Mouse (Mus musculus): ENCODE data around the gene F10. TPM values are rescaled to one million over a fixed set of nuclear protein-coding genes. Genes with fewer than 3 reads are reported as not detected.

Gene F10
- 0.32 and 2.2 TPM in 2 replicates for polyA plus RNA-seq (2015; fragmentation: Nextera tagmentation; extraction: Ambion mirVana)

DNA sequence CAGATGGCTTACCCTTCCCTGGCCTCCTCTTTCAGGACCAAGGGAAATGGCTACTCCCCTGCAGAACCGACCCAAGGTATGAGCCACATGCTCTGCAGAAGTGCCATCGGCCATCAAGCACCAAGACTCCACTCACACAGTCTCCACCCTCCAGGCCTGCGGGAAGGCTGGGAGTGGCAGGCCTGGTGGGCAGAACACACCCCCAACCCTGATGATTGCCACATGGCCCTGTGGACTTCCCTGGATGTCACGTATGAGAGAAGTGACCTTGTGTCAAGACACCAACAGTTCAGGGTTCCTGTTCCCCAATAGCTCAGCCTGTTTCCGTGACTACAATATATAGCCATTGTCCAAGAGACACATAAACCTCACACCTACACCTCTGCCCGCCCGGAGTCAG lies at the start of gene F10:
F10 (plus strand) TSS at position 294 of the 400 bp plus-strand sequence.
- ATAC-seq (ENCODE audit: insufficient number of reproducible peaks, insufficient read depth, low FRiP score, low TSS enrichment, low read depth): no peak
- no peaks in the 10 kb centered on the region for H3K9me3 ChIP-seq
- H3K4me2 ChIP-seq: no peak within 1 kb of the TSS
- WGBS: 75% methylated on average over 7 of the region's 7 CpGs
- no peak within 1 kb of the TSS for H3K27ac ChIP-seq
- no peak within 1 kb of the TSS for H3K9ac ChIP-seq
- 0 out of 2 replicates have a peak, but pooled peaks cover 7% of the 10 kb centered on the region for H3K4me1 ChIP-seq
- no peak within 1 kb of the TSS for H3K4me3 ChIP-seq
- no peaks in the 10 kb centered on the region for H3K27me3 ChIP-seq
- no peaks in the 10 kb centered on the region for H3K36me3 ChIP-seq

DNA sequence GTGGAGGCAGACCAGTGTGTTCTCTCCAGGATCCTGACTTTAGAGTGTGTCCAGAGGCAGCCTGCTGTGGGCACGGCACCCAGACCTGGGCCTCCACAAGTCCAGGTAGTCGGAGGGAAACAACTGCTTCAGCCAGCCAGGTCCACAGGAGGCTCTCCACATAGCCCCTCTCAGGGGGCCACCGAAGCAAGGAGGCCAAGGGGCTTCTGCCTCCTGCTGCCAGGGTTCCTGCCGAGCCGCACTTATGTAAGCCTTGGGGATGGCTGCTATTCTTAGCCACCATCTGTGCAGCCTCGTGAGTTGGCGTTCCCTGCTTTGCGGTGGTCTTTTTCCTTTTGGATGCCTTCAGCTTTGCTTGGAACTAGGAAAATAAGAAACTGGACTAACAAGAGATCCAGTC lies 49.5 kb upstream of the F10 start:
- H3K9ac ChIP-seq: no peak overlapping the region
- WGBS: 79% methylated on average over 8 of the region's 8 CpGs
- no peak overlapping the region for H3K27ac ChIP-seq
- H3K27me3 ChIP-seq: no peaks in the 10 kb centered on the region
- no peak overlapping the region for H3K4me2 ChIP-seq
- peaks cover 10% of the 10 kb centered on the region; the same call in 1 of the 2 replicates for H3K36me3 ChIP-seq
- H3K4me1 ChIP-seq: no peaks in the 10 kb centered on the region
- H3K9me3 ChIP-seq: no peaks in the 10 kb centered on the region
- no peak for ATAC-seq (ENCODE audit: insufficient number of reproducible peaks, insufficient read depth, low FRiP score, low TSS enrichment, low read depth)
- H3K4me3 ChIP-seq: no peak overlapping the region

DNA sequence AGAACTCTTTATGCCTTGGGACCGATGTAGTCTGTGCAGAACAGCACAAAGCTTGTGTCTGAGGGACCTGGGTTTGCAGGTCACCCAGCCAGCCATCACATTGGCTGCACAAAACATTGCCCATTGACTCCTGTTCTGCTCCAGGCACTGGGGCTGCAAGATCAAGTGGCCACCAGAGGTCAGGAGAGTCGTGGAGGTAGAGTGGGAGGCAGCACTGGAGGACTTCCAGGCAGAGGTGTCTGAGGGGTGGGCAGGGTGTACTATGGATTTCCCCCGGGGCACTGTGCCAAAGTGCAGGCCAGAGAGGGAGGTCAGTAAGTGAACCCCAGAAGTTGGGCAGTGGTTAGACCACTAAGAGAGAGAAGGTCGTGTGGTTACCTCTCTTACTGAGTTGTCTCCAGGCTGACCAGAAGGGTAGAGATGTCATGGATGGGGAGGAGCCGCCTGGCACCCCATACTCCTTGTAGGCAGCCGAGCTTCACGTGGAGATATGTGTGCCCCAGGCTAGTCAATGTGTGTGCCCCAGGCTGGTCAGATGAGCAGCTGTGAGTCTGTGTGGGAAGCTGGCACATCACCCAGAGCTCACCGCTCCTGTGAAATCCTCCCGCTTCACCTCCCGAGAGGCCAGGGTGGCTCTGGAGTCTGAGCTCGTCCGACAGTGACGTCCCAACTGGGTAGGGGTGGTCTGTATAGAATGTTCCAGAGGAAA lies 48.2 kb upstream of the F10 start:
- Histone ChIP-seq H3K36me3 (peaks cover 14% of the 10 kb centered on the region), H3K4me1 (no peaks in the 10 kb centered on the region)
- ATAC-seq (ENCODE audit: insufficient number of reproducible peaks, insufficient read depth, low FRiP score, low TSS enrichment, low read depth): no peak

DNA sequence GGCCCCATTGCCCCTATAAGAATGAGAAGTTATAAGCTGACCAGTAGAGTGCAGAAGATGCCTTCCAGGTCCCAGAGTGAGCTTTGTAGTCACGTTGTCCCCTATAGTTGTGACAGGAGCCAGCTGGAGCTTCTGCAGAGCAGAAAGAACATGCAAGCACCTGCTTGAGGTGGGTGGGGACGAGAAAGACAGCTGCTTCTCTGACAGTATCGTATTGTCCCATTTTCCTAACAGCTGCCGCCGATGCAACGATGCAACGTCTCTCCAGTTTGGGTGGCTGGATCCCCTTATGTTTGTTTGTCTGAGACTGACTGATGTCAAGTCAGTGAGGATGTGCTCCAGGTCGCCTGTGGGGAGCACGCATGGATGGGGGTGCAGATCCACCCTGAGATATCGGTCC lies 45.7 kb upstream of the F10 start:
- no peak for ATAC-seq (ENCODE audit: insufficient number of reproducible peaks, insufficient read depth, low FRiP score, low TSS enrichment, low read depth)
- WGBS: 81% methylated on average over 10 of the region's 10 CpGs

More for the DNA sequence above, 48.2 kb upstream of the F10 start:
- Histone ChIP-seq H3K4me2 (no peak overlapping the region), H3K27ac (no peak overlapping the region), H3K9ac (no peak overlapping the region), H3K9me3 (no peaks in the 10 kb centered on the region), H3K27me3 (no peaks in the 10 kb centered on the region), H3K4me3 (no peak overlapping the region)
- 77% methylated on average over 13 of the region's 13 CpGs for WGBS

DNA sequence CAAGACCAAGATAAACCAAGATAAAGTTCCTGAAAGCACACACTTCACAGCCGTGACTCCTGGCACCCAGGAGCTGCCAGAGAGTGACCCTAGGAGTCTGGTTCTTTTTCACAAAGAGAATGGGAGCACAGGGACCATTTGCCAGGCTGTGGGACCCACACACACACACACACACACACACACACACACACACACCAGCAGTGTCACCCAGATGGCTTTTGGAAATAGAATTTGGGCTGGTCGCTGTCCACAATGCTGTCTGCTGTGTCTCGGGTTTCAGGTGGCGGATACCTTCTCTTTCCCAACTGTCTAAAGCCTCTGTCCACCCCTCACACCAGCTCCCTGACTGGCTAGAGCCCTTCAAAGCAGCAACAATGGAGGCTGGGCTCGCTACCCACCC lies 42.6 kb upstream of the F10 start:
- Histone ChIP-seq H3K36me3 (peaks cover 15% of the 10 kb centered on the region), H3K4me2 (no peak overlapping the region), H3K27ac (no peak overlapping the region), H3K4me1 (peaks cover 30% of the 10 kb centered on the region), H3K27me3 (no peaks in the 10 kb centered on the region), H3K9ac (no peak overlapping the region), H3K9me3 (no peaks in the 10 kb centered on the region), H3K4me3 (no peak overlapping the region)
- WGBS: 81% methylated on average over 5 of the region's 5 CpGs
- ATAC-seq (ENCODE audit: insufficient number of reproducible peaks, insufficient read depth, low FRiP score, low TSS enrichment, low read depth): no peak

More for the DNA sequence above, 45.7 kb upstream of the F10 start:
- Histone ChIP-seq H3K4me2 (no peak overlapping the region), H3K4me3 (no peak overlapping the region), H3K9me3 (no peaks in the 10 kb centered on the region), H3K4me1 (peaks cover 16% of the 10 kb centered on the region), H3K27me3 (no peaks in the 10 kb centered on the region), H3K27ac (no peak overlapping the region), H3K9ac (no peak overlapping the region), H3K36me3 (peaks cover 6% of the 10 kb centered on the region; the same call in 1 of the 2 replicates)

DNA sequence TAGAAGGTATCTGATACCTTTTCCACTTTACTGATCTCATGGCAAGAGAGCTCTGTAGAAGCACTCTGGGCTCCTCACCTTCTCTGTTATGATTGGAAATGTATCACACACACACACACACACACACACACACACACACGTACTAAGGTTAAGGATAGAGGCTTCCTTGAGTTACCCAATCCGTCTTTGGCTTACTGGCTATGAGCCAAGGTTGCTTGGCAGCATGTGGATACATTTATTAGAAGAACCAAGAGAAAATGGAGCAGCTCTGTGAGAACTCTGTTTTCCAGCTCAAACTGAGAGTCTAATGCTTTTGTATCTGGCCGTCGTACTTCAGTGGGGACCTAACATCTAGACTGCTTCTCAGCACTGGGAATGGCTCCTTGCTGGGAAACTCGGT lies 41.6 kb upstream of the F10 start:
- ATAC-seq (ENCODE audit: insufficient number of reproducible peaks, insufficient read depth, low FRiP score, low TSS enrichment, low read depth): no peak
- Histone ChIP-seq H3K4me3 (no peak overlapping the region), H3K9ac (no peak overlapping the region), H3K36me3 (peaks cover 20% of the 10 kb centered on the region), H3K27me3 (no peaks in the 10 kb centered on the region), H3K27ac (peak overlapping the region; percentile 67), H3K4me1 (peaks cover 30% of the 10 kb centered on the region), H3K9me3 (no peaks in the 10 kb centered on the region), H3K4me2 (no peak overlapping the region)
- 47% methylated on average over 5 of the region's 5 CpGs for WGBS

DNA sequence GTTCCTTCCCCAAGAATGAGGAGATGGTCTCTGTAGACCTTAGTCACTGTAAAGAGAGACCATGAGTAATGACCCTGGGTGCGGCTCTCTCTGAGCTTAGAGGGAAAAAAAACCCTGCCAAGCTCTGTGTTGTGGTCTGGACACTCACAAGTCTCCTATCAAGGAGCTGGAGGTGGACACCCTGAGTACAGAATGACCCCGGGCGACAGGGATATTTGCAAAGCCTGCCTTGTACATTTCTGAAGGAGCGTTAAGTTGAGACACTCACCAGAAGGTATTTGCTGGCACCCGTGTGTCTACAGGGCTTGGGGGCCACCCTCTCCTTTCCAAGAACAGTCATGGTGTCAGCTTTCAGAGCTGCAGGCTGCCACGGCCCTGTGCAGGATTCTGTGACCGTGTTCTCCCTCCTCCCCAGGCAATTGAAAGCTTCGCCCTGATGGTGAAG lies 40.3 kb upstream of the F10 start:
- H3K4me1 ChIP-seq: peaks cover 30% of the 10 kb centered on the region
- no peak for ATAC-seq (ENCODE audit: insufficient number of reproducible peaks, insufficient read depth, low FRiP score, low TSS enrichment, low read depth)
- no peak overlapping the region for H3K4me2 ChIP-seq
- peaks cover 34% of the 10 kb centered on the region for H3K36me3 ChIP-seq
- no peak overlapping the region for H3K4me3 ChIP-seq
- no peaks in the 10 kb centered on the region for H3K9me3 ChIP-seq
- WGBS: 26% methylated on average over 8 of the region's 8 CpGs
- no peaks in the 10 kb centered on the region for H3K27me3 ChIP-seq
- 0 out of 2 replicates have a peak overlapping the region, but pooled peaks have one; percentile 40 for H3K9ac ChIP-seq
- peak overlapping the region; percentile 67 for H3K27ac ChIP-seq

DNA sequence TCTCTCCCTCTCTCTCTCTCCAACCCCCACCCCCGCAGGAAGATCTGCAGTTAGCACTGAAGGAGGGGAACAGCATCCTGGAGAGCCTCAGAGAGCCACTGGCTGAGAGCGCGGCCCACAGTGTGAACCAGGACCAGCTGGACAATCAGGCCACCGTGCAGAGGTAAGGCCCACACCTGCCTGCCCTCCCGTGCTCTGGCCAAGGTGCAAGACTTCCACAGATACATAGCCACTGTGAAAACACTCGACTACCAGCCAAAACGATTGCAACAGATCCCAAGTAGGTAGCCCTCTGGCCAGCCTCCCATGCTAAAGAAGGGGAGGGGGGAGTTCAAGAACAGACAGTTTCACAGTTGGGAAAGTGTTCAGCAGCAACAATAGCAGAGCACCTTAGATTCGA lies 38.8 kb upstream of the F10 start:
- H3K4me3 ChIP-seq: no peak overlapping the region
- WGBS: 79% methylated on average over 7 of the region's 8 CpGs
- H3K27me3 ChIP-seq: no peaks in the 10 kb centered on the region
- no peak overlapping the region for H3K27ac ChIP-seq
- ATAC-seq (ENCODE audit: insufficient number of reproducible peaks, insufficient read depth, low FRiP score, low TSS enrichment, low read depth): no peak
- H3K36me3 ChIP-seq: peaks cover 48% of the 10 kb centered on the region
- no peak overlapping the region for H3K4me2 ChIP-seq
- peaks cover 30% of the 10 kb centered on the region for H3K4me1 ChIP-seq
- H3K9me3 ChIP-seq: no peaks in the 10 kb centered on the region
- H3K9ac ChIP-seq: no peak overlapping the region

DNA sequence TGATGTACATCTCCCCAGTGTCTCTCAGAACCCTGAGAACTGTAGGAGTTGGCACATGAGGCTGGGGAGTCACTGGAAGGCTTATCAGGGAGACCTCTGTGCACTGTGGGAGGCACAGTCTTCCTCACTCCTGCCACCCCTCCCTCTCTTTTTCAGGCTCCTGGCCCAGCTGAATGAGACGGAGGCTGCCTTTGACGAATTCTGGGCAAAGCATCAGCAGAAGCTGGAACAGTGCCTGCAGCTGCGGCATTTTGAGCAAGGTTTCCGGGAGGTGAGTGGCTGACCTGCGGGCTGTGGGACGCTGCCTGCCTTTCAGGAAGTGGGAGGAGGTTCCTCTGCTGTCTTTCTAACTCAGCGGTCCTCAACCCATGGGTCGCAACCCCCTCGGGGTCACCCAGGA lies 37.3 kb upstream of the F10 start:
- Histone ChIP-seq H3K36me3 (peaks cover 56% of the 10 kb centered on the region), H3K4me2 (no peak overlapping the region), H3K27ac (no peak overlapping the region), H3K4me3 (no peak overlapping the region), H3K9me3 (no peaks in the 10 kb centered on the region), H3K4me1 (peaks cover 30% of the 10 kb centered on the region), H3K27me3 (no peaks in the 10 kb centered on the region), H3K9ac (no peak overlapping the region)
- no peak for ATAC-seq (ENCODE audit: insufficient number of reproducible peaks, insufficient read depth, low FRiP score, low TSS enrichment, low read depth)
- WGBS: 82% methylated on average over 9 of the region's 9 CpGs

DNA sequence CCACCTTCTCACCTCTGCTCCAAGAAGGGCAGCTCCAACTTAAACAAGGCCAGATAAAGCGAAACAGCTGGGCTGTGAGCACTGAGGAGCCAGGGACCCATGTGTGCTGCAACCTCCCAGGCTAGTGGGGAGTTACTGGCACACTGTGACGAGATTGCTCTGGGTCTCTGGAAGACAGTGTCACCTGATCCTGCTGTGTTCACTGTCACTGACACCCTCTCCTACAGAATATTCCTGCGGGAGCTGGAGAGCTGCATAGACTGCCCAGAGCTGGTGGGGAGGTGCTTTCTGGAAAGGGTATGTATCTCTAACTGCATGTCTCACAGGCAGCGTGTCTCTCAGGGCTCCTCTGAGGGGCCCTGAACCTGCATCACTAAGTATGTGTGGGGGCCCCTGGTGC lies 29.6 kb upstream of the F10 start:
- no peak for ATAC-seq (ENCODE audit: insufficient number of reproducible peaks, insufficient read depth, low FRiP score, low TSS enrichment, low read depth)
- Histone ChIP-seq H3K36me3 (peaks cover 90% of the 10 kb centered on the region), H3K4me1 (no peaks in the 10 kb centered on the region), H3K4me2 (no peak overlapping the region), H3K4me3 (no peak overlapping the region), H3K27ac (no peak overlapping the region), H3K9ac (no peak overlapping the region), H3K27me3 (no peaks in the 10 kb centered on the region), H3K9me3 (0 out of 2 replicates have a peak, but pooled peaks cover 8% of the 10 kb centered on the region)
- 56% methylated on average over 4 of the region's 4 CpGs for WGBS

DNA sequence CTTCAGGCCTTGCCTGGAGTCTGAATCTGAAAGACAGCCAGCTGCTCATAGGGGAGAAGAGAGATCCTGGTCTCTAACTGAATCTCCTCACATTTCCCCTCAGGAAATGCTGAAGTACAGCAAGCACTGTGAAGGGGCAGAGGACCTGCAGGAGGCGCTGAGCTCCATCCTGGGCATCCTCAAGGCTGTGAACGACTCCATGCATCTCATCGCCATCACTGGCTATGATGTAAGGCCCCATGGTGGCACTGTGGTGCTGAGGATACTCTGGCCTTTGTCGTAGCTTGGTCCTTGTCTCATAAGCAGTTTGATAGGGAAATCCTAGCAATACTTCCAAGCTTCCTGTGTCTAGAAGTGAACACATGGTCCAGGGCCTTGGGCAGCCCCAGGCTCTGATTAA lies 26.8 kb upstream of the F10 start:
- H3K27ac ChIP-seq: no peak overlapping the region
- H3K9ac ChIP-seq: no peak overlapping the region
- no peak for ATAC-seq (ENCODE audit: insufficient number of reproducible peaks, insufficient read depth, low FRiP score, low TSS enrichment, low read depth)
- H3K4me1 ChIP-seq: no peaks in the 10 kb centered on the region
- peaks cover 90% of the 10 kb centered on the region for H3K36me3 ChIP-seq
- no peaks in the 10 kb centered on the region for H3K27me3 ChIP-seq
- 0 out of 2 replicates have a peak, but pooled peaks cover 8% of the 10 kb centered on the region for H3K9me3 ChIP-seq
- no peak overlapping the region for H3K4me3 ChIP-seq
- no peak overlapping the region for H3K4me2 ChIP-seq
- WGBS: 64% methylated on average over 4 of the region's 4 CpGs

DNA sequence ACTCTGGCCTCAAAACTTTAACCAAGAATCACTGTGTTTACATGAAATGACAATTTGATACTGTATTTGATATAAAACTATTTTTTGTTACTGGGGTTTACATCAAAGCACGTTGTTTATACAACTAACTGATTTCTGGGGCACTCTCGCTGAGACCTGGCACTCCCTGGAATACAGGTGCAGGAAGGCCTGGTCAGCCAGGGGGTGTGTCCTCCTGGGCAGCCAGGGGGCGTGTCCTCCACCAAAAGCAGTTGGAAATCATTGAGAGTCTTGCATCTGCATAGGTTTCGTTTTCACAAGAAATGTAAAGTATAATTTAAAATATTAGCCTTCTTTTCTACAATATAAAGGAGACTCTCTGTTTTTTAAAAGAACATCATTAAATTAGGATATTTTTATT lies 17.5 kb upstream of the F10 start:
- H3K4me2 ChIP-seq: no peak overlapping the region
- ATAC-seq (ENCODE audit: insufficient number of reproducible peaks, insufficient read depth, low FRiP score, low TSS enrichment, low read depth): no peak
- no peak overlapping the region for H3K9ac ChIP-seq
- 56% methylated on average over 4 of the region's 4 CpGs for WGBS
- no peaks in the 10 kb centered on the region for H3K4me1 ChIP-seq
- H3K4me3 ChIP-seq: no peak overlapping the region
- H3K9me3 ChIP-seq: no peaks in the 10 kb centered on the region
- peaks cover 40% of the 10 kb centered on the region for H3K36me3 ChIP-seq
- no peak overlapping the region for H3K27ac ChIP-seq
- no peaks in the 10 kb centered on the region for H3K27me3 ChIP-seq
